Mouse (Mus musculus): ENCODE measurements around the gene Itga6.

- no peak for TF ChIP-seq CTCF (IDR thresholded peaks at IDR 0.05; ENCODE audit: borderline replicate concordance, insufficient read depth, low read length)
- TF ChIP-seq POLR2A (IDR thresholded peaks at IDR 0.05; ENCODE audit: low read depth, low read length) = no peak
Observed at GRCm38 (mm10) chr2:71882914-71883651, 137.7 kb downstream of the Itga6 start.
